Mouse (Mus musculus): ENCODE measurements around the gene Pgbd5.

DNA sequence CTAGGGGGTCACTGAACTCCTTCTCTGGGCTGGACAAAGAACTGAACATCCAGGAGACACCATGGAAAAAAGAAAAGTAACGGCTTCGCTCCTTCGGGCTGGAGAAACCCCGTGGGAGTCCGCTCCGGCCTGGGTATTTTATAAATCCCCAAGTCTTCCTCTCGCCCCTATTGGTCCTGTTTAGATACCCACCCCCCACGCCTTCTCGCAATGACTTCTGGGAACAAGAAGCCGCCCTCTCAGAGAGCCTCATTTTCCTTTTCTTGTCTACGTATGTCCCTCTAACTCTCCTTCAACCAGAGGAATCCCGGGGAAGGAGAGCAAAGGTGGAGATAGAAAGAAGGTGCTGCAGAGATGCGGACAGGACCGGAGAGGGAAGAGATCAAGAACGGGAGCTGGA, 76.1 kb downstream of the Pgbd5 start:
- TF ChIP-seq POLR2A (IDR thresholded peaks at IDR 0.05; ENCODE audit: control insufficient read depth, extremely low read depth, insufficient read depth, low read length, poor library complexity) (no peak), CTCF (IDR thresholded peaks at IDR 0.05; ENCODE audit: borderline replicate concordance, control insufficient read depth, extremely low read depth, insufficient read depth, low read length, poor library complexity) (no peak)

Data from thymus, adult 2 months (tissue).